Mouse (Mus musculus) ovary, postnatal 14 days (tissue): ENCODE measurements around the gene Klf13.

Experiments used
- DNase-seq: peaks from one replicate; pipeline ENCODE4 v3.0.0; 2022; ENCODE audit warnings: low spot score

The Klf13 gene

DNA sequence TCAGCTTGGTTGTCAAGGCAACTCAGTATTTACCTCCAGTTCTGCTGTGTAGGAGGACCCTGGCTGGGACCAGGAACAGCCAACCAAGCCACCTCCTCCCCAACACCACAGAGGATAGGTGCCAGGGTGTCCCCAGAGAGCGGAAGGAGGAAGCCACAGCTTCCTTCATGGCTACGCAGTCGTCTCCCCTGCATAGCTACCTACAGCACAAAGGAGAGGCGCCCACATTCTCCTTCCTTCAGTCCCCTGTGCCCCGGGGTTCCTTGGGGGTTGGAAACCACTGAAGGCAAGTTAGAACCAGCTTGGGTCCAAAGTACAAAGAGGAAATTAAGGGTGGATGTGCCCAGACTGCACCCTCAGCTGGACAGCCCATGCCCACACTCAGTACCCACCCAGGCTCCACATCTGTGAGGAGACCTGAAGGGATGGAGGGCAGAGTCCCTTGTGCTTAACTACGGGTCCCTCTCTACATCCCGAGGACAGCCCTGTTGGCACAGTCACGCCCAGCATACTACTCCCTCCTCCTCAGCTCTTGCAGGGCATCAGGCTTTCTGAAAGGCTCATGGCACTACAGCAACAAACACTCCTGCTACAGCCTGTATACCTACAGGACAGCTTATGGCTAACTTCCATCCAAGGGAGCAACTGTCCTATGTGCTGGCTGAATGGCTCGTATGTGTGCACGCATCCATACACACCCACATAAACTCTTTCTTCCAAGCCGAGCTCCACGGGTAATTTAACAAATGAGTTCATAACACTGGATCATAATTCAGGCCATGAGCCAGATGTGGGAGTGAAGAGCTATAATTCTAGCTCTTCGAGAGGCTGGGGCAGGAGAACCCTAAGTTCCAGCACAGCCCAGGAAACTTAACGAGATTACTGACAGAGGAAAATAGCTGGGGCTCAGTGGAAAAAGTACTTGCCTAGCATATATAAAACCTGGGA lies 13.0 kb downstream of the Klf13 start:
- peak; percentile 46 for DNase-seq

DNA sequence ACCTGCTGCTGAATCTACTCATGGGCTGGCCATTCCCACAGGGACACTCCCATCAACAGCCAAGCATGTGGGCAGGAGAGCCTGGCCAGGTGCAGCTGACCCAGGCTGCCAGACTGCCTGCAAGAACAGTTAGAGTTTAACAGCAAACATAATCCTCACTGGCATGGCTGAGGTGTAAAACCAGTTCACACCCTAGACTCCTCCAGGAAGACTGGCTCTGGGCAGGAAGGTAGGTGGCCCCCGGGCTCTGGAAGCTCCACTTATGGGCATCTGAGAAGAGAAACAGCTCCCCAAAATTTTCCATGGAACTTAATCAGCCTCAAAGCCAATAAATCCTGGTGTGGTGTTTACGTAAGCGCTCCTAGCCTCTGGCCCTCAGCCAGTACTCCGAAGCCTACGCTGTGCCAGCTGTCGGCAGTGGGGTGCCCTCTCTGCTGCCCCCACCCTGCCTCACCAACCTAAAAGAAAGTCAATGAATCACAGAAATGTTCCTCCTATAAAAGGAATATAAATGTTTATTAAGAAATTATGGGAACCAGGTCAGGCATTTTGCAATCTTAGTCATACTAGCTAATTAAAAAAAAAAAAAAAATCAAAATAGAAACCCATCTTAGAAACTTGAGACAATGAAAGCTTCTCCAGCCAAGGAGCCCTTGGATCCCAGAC lies 13.8 kb downstream of the Klf13 start:
- DNase-seq = peak; percentile 68

- DNase-seq = no peak
Measured at GRCm38 (mm10) chr7:63924151-63924550, 14.6 kb downstream of the Klf13 start.

- DNase-seq = no peak
Measured at GRCm38 (mm10) chr7:63922975-63923374, 15.7 kb downstream of the Klf13 start.

DNA sequence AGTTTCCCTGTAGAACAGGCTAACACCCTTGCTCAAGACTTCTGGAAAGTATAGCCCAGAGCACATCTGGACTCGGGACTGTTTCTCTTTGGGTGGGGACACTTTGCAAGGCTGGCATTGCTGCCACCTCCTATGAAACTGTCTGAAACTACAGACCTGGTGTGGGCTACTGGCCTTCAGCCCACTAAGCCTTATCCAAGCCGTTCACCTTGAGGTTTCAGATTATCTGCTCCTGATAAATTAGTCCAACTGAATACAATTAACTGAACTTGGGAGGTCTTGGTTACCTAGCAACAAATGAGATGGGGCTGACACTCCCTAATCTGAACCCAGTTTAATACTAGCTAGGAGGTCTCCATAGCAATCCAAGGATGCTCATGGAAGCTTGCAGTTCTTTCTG lies 16.1 kb downstream of the Klf13 start:
- no peak for DNase-seq

DNA sequence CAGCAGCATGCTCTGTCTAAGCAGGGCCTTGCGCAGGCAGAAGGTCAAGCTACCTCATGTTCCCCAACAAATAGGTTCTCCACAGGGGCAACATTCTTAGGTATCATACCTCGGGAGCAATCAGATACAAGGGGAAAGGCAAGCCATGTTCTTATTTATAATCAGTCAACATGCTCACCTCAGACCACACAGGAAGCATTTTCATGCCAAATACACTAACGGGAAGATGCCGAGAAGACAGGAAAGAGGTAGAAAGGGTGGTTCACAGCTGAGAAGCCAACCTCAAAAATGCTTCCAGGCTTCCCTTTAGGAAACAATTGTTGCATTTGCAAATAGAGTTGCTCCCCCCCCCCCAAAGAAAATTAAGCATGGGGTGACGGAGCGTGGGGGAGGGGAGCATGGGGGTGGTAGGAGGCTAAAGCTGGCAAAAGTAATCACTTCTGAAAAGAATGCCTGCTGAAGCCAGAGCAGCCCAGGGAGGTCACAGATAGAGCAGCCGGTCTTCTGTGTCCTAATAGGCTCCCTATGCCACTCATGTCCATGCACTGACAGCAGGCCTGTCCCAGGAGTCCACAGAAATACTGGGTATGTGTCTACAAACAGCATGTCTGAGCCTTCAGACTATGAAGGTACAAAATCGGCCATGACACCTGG lies 16.7 kb downstream of the Klf13 start:
- no peak for DNase-seq

DNA sequence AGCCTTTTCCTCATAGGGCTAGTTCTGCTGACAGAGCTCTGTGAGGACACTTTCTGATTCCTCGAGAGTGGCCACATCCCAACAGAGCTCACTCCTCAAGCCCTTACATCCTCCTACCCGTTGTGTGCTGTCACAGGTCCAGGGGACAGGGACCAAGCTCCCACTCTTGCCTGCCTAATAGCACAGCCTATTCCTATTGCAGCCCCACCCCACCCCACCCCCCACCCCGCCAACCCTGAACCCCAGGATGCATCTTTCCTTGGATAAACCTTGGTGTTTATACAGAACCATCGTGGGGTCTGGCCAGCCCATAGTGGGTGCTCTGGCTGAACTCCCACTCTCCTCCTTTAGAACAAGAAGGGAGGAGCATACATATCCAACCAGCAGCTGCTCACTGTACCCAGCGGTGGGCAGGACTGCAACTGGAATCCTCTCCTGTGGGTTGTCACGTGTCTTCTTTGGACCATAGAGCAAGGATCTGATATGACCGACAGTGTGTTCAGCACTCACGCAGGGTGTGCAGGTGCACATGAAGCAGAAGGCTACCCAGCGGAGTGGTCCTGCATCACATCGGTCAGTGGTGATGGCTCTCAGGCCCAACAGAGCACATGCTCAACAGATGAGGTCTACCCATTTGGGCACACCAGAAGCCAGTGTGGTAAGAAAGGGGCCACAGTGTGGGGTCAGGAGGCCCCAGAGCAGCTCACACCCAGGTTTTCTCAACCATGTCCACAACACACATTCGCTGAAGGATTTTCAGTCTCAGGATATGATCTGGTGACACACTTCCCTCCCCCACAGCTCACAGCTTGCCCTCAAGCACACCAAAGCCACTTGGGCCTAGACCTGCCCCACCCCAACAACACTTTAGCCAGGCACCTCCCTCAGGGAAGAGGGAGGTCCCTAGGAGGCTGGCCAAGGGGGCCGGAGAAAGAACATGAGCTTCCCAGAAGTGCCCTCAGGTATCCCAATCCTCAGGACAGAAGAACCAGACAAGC lies 19.6 kb downstream of the Klf13 start:
- DNase-seq = no peak

- no peak for DNase-seq
Measured at GRCm38 (mm10) chr7:63917693-63918092, 21.0 kb downstream of the Klf13 start.

GRCm38 (mm10) chr7:63916268-63916907 lies 22.3 kb downstream of the Klf13 start, which contains the start of gene E030018B13Rik:
Gene E030018B13Rik, plus strand, starts transcription at chr7:63916857.
- DNase-seq = no peak

DNA sequence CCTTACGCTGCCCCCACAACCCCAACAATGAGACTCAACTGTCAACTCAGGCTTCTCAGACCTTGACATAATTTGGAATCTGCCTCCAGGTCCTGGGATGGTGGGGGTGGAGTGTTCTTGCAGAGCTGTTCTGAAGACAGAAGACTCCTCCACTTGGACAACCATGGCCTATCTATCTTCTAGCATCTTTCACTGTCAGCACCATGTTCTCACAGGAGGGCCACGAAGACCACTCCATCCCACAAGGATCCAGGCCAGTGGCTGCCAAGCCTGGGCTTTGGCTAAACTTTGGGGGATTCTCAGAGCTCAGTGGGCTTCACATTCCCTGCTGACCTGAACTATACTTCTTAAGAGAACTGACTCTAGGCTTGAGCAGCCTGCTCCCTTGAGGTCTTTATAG lies 23.8 kb downstream of the Klf13 start:
- no peak for DNase-seq

- DNase-seq = no peak
Measured at GRCm38 (mm10) chr7:63913724-63914692, 24.7 kb downstream of the Klf13 start.

DNA sequence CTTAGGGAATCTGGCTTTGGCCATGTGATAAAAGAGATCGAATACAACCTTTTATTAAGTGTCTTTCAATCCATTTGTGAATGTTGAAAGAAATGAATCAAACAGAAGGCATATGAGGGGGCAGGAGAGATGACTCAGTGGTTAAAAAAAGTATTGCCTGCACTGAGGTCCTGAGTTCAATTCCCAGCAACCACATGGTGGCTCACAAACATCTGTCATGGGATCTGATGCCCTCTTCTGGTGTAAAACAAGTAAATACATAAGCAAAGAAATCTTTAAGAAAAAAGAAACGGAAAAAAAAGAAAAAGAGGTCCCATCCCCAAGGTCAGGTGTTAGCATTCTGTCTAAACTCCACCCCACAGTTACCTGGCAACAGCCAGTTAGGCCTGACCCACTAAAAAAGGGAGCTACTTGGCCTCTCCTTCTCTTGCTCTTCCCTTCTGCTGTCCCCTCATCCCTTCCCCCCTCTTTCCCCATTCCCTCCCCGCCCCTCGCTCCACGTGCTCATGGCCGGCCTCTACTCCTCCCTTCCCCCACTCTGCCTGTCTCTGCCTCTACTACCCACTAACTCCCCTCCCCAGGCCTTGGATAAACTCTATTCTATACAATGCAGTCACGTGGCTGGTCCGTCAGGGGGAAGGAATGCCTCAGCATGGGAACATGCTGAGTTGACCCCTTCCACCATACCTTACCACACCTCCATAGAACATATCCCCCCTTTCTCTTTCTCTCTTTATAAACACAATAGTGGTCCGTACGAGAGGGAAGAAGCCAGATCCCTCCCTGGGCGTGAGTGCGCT lies 25.6 kb downstream of the Klf13 start:
- no peak for DNase-seq

DNA sequence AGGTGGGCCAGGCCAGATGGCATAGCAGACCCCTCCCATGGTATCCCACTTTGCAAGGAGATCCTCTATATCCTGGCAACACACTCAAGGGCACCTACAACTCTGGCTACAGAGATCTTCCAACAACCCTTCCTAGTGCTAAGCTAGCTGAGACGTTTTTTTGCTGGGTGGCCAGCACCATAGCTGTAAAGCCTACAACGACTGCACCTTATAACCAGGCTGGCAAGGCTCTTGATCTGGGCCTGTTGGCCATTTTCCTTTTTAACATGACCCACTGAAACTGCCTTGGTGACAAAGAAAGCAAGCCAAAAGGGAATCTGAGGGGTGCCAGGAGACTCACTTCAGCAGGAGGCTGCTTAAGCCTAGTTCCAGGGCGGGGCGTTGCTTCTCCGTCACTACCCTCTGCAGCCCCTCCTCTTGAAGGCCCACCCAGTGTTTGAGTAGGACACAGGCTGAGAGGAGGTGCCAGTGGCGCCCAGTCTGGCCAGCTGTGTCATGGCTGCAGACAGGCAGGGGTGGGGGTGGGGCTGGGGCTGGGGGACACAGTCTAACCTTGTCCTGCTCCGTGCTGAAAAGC lies 26.4 kb downstream of the Klf13 start:
- no peak for DNase-seq

DNA sequence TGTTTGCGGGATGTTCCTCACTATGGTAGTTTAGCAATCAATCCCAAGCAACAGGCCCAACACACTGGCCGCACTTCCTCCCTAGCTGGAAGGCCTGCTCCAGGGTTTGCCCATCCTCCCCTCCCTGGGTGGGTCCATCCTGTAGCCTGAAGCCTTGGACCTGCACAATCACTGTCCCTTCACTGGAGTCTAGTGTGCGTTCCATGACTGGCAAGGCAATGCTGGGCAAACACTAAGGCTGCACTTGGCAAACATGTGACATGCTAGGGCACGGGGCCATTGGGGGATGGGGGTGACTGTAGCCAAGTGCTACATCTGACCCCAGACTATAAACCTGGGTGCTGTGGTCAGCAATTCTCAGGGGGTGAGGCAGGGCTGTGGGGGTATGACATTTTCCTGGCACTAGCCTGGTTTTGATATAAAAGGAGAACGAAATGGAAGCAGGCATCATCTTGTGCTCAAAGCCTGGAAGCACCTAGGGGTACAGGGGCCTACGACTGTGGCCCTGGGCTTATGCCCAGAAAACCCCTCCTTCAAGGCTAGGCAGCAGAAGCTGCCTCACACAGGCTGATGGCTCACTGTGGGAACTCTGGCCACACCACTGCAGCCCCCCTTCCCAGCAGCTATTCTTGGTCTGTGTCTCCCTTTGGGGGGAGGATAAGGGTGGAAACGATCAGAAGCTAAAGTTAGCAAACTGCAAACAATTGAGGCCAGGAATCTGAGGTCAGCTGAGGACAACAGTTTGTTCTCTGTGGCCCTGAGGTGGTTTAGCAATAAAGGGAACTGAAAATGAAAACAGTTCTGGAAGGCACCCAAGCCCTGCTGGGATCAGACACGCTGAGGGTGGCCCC lies 27.1 kb downstream of the Klf13 start:
- DNase-seq = peak; percentile 54

DNA sequence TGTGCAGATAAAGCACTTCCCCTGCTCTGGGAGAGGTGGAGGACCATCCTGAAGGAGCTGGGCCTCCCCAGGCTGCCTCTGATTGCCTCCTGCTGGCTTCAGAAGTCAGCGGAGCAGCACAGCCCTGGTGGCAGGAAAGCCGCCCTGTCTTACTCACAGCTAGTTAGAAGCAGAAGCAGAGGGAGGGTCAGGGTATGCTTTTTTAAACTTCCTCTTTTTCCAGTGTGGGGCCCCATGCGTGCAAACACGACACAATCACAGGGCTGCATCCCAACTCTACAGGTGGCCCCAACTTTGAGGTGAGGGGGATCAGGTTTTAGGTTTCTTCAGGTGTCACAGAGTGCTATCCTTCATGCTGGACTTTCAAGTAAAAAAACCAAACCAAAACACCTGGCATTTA lies 27.8 kb downstream of the Klf13 start:
- DNase-seq = no peak

DNA sequence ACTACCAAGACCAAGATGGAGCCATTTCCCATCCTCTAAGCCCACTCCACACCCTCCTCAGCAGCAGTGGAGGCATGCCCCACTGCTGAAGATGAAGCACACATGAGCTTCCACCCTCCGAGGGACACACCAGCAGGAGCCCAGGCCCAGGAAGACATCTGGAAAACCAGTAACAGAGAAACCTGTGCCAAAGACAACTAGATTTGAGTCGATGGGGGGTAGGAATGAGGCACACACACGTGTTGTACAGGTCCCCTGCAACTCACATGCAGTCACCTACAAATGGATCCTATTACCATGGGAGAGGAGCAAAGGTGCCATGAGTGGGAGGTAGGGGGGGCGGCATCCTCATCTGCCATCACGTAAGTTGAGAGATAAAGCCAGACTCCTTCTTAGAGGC lies 28.5 kb downstream of the Klf13 start:
- no peak for DNase-seq

- DNase-seq = no peak
Measured at GRCm38 (mm10) chr7:63908496-63909285, 30.0 kb downstream of the Klf13 start.
